Mouse (Mus musculus) forebrain, postnatal 0 days (tissue): ENCODE results near the gene Uqcr11. TPM values are rescaled to one million over a fixed set of nuclear protein-coding genes. Genes with fewer than 3 reads are reported as not detected.
A peak's percentile ranks its signal among the peaks of the same experiment; 100 is the strongest.

ENCODE experiments used
- ATAC-seq: fragments of 200-750 bp; cut with Nextera tagmentation; 2 replicates; pipeline ENCODE4 v1.8.0; 2017; ENCODE audit warnings: mild to moderate bottlenecking, moderate library complexity
- DNase-seq: peaks from one replicate; pipeline ENCODE4 v3.0.0-alpha.2; 2015
- H3K27ac ChIP-seq: fragments of 300-500 bp; sonication (generic); 2 replicates; pipeline ENCODE4 v1.5.1; 2014; ENCODE audit warnings: low read depth, mild to moderate bottlenecking, antibody characterized with exemption, low read length, moderate library complexity, mixed read lengths
- H3K27me3 ChIP-seq: fragments of 300-500 bp; sonication (generic); 2 replicates; pipeline ENCODE4 v1.6.1; 2014; ENCODE audit warnings: mild to moderate bottlenecking, low read length, mixed read lengths; ENCODE audit not compliant: insufficient read depth
- H3K36me3 ChIP-seq: fragments of 300-500 bp; sonication (generic); 2 replicates; pipeline ENCODE4 v1.6.1; 2014; ENCODE audit warnings: mild to moderate bottlenecking, moderate library complexity; ENCODE audit not compliant: insufficient read depth
- H3K4me1 ChIP-seq: fragments of 300-500 bp; sonication (generic); 2 replicates; pipeline ENCODE4 v1.6.1; 2014; ENCODE audit warnings: antibody characterized with exemption; ENCODE audit not compliant: insufficient read depth
- H3K4me2 ChIP-seq: fragments of 300-500 bp; sonication (generic); 2 replicates; pipeline ENCODE4 v1.6.1; 2014; ENCODE audit warnings: low read depth, mild to moderate bottlenecking, moderate library complexity
- H3K4me3 ChIP-seq: fragments of 300-500 bp; sonication (generic); 2 replicates; pipeline ENCODE4 v1.5.1; 2014; ENCODE audit warnings: low read depth, low read length, mixed read lengths
- H3K9ac ChIP-seq: fragments of 300-500 bp; sonication (generic); 2 replicates; pipeline ENCODE4 v1.6.1; 2014; ENCODE audit warnings: mild to moderate bottlenecking
- H3K9me3 ChIP-seq: fragments of 300-500 bp; sonication (generic); 2 replicates; pipeline ENCODE4 v1.6.1; 2016; ENCODE audit warnings: low read length
- CTCF ChIP-seq: sonication (generic); IDR thresholded peaks from 2 replicates; pipeline ENCODE4 v1.5.1; 2016; ENCODE audit warnings: antibody characterized with exemption, control low read depth, low read depth
- WGBS: fragments of 180-500 bp; shearing (Covaris S2); extraction: QIAGEN DNeasy Blood & Tissue Kit; methylation state at CpG from one replicate; pipeline ENCODE4 v1.1.7; 2014; 5-methylcytosine and 5-hydroxymethylcytosine counted together
- polyA plus RNA-seq: library from polyadenylated mRNA; unstranded; fragments of >200 nt; fragmentation: Nextera tagmentation; extraction: Ambion mirVana; gene quantifications from 2 replicates; pipeline ENCODE4 v1.2.1, GENCODE M21; 2015
- total RNA-seq: library from RNA; depleted of rRNA; stranded (reverse); fragments of >200 nt; gene quantifications from 2 replicates; pipeline ENCODE4 v1.2.3, GENCODE M21; 2014

Gene Uqcr11
- total and polyA plus RNA-seq, 2 experiments from 2014 or later = 230 to 688 TPM

DNA sequence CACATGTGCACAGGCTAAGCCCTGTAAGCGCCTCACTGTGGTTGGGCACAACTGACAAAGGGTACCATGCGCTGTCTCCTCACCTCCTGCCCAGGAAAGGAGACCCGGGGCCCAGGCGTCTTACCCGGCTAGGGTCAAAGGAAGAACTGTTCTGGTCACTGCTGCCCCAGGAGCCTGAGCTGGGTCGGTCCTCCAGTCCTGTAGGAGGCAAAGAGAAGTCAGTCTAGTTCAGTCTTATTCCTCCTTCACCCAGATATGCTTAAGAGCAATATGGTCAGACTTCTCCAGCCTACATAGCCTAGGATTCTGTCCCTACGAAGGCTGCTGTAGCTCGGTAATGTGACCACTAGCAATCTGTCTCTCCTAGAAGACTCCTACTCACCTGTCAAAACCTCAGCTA is 14.6 kb upstream of the Uqcr11 start:
- no peak overlapping the region for H3K9ac ChIP-seq
- DNase-seq (no peak), ATAC-seq (no peak)
- H3K4me2 ChIP-seq = no peak overlapping the region
- H3K9me3 ChIP-seq = no peaks in the 10 kb centered on the region
- no peak overlapping the region for H3K4me3 ChIP-seq
- no peaks in the 10 kb centered on the region for H3K27me3 ChIP-seq
- no peak for TF ChIP-seq CTCF
- 94% methylated on average over 8 of the region's 8 CpGs for WGBS
- H3K36me3 ChIP-seq = peaks cover 66% of the 10 kb centered on the region
- H3K4me1 ChIP-seq = no peaks in the 10 kb centered on the region
- 0 out of 2 replicates have a peak overlapping the region, but pooled peaks have one; percentile 57 for H3K27ac ChIP-seq

DNA sequence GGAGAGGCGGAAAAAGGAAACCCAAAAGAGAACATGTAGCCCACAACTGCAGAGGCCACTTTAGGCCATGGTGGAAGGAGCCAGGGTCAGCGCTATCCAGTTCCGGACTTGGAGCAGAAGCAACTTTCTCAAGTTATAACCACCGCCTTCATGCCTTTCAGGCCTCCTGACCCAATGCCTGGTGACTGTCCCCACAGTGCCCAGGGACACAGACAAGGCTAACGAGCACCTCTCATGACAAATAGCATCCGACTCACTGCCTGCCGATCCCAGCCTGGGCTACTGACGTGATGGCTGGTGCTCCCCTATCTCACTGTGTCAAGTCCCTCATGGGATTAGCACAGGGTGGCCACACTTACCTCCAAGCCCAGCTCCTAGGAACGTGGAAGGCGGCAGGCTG is 14.1 kb upstream of the Uqcr11 start:
- Histone ChIP-seq H3K36me3 (peaks cover 69% of the 10 kb centered on the region), H3K4me1 (no peaks in the 10 kb centered on the region), H3K9me3 (no peaks in the 10 kb centered on the region), H3K27ac (no peak overlapping the region), H3K9ac (no peak overlapping the region), H3K27me3 (no peaks in the 10 kb centered on the region), H3K4me2 (no peak overlapping the region), H3K4me3 (no peak overlapping the region)
- ATAC-seq = no peak
- WGBS = 88% methylated on average over 10 of the region's 10 CpGs
- TF ChIP-seq CTCF = no peak
- no peak for DNase-seq

DNA sequence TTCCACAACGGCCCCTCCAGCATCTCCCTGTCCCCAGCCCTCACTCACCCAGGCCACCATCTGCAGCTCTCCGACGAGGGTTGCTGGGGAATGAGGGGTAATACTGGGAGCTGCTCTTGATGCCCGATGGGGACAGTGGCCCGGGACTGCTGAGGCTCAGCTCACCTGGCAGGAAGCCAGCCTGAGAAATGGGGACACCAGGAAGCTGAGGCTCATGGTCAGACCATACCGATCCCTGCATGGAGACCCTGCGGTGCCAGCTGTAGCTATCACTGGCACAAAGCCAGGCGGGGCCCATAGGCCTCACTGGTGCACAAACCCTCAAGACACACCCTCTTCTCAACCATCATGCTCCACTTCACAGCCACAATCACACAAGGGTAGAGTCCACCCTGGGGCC is 12.8 kb upstream of the Uqcr11 start:
- Histone ChIP-seq H3K27me3 (no peaks in the 10 kb centered on the region), H3K36me3 (peaks cover 71% of the 10 kb centered on the region), H3K4me1 (no peaks in the 10 kb centered on the region), H3K27ac (no peak overlapping the region), H3K4me3 (no peak overlapping the region), H3K9ac (0 out of 2 replicates have a peak overlapping the region, but pooled peaks have one; percentile 22), H3K4me2 (no peak overlapping the region), H3K9me3 (no peaks in the 10 kb centered on the region)
- DNase-seq = no peak
- WGBS = 49% methylated on average over 8 of the region's 8 CpGs
- no peak for ATAC-seq
- TF ChIP-seq CTCF = no peak

DNA sequence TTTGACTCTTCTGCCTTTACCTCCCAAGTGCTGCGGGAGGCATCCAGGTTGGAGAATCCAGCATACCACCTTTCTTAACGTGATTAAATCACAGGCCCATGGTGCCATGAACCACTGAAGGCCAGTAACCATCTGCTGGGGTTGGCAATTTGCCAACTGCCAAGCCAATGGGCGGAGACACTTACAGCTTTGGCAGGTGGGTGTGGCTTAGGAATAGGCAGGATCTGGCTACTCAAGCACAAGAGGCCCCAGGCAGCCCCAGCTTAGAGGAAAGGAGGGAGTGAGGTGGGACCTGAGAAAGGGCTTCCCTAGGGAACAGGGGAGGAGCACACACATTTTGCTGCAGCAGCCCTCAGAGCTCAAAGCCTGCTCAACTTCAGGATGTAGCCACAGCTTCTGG is 11.7 kb upstream of the Uqcr11 start:
- no peak for TF ChIP-seq CTCF
- H3K4me1 ChIP-seq = no peaks in the 10 kb centered on the region
- no peak overlapping the region for H3K4me3 ChIP-seq
- WGBS = 30% methylated on average over 3 of the region's 3 CpGs
- no peaks in the 10 kb centered on the region for H3K9me3 ChIP-seq
- no peak overlapping the region for H3K27ac ChIP-seq
- H3K4me2 ChIP-seq = no peak overlapping the region
- peaks cover 74% of the 10 kb centered on the region for H3K36me3 ChIP-seq
- H3K27me3 ChIP-seq = no peaks in the 10 kb centered on the region
- ATAC-seq (no peak), DNase-seq (peak; percentile 35)
- no peak overlapping the region for H3K9ac ChIP-seq

DNA sequence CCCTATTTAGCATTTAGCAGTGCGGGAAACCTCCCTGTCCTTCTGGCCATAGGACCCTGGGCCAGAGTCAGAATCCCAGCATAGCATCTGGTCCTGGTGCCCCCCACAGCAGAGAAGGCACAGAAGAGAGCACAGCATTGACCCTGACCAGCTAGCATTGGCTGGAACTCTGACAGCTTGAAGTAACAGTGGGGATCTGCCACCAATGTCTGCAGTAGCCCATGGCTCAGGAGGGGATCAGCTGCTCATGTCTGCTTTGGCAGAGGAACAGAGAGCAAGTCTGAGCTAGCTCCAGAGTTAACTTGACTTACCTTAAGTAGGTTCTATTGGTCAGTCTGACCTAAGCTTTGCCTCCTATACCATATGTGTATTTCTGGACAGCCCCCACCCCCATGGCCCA is 11.2 kb upstream of the Uqcr11 start:
- H3K4me1 ChIP-seq = no peaks in the 10 kb centered on the region

DNA sequence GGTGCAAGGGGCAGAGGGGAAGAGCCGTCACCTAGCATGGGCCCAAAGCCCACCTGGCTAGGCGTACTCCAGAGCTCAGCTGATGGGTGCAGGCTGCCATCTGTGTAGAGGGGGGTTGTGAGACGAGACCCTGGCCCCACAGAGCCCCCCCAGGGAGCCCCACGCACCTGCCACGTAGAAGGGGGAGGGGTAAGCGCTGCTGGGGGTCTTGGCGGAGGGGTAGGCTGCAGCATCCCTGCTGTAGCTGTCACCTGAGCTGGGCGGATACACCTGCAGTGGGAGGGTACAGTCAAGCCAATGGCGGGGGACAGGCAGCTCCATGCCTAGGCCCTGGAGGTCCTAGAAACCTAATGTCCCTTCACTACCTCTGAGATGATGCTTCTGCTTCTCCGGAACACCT is 10.7 kb upstream of the Uqcr11 start:
- Histone ChIP-seq H3K27me3 (no peaks in the 10 kb centered on the region), H3K36me3 (peaks cover 83% of the 10 kb centered on the region), H3K4me2 (no peak overlapping the region), H3K27ac (no peak overlapping the region), H3K9ac (no peak overlapping the region), H3K9me3 (no peaks in the 10 kb centered on the region), H3K4me3 (no peak overlapping the region), H3K4me1 (no peaks in the 10 kb centered on the region)
- no peak for TF ChIP-seq CTCF
- DNase-seq (no peak), ATAC-seq (no peak)
- WGBS = 88% methylated on average over 10 of the region's 10 CpGs

More for the DNA sequence above, 11.2 kb upstream of the Uqcr11 start:
- H3K27me3 ChIP-seq = no peaks in the 10 kb centered on the region
- 78% methylated on average over 1 of the region's 1 CpGs for WGBS
- no peak overlapping the region for H3K4me3 ChIP-seq
- DNase-seq (no peak), ATAC-seq (no peak)
- no peaks in the 10 kb centered on the region for H3K9me3 ChIP-seq
- no peak overlapping the region for H3K4me2 ChIP-seq
- TF ChIP-seq CTCF = no peak
- no peak overlapping the region for H3K9ac ChIP-seq
- H3K36me3 ChIP-seq = peaks cover 78% of the 10 kb centered on the region
- H3K27ac ChIP-seq = no peak overlapping the region

DNA sequence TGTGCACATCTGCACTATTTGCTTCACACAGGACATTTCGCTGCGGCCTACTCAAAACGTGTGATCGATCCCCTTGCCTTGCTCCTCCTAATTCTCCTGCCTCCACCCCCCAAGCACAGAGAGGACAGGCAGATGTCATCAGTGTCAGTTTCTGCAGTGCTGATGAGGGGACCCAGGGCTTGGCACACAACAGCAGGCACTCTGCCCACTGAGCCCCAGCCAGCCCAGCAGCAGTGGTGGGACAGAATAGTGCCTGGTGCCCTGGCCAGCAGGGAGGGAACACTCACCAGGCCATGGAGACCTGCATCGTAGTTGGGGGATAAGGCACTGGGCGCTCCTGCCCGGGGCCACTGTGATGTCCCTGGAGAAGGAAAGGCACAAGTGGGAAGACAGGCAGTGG is 8.9 kb upstream of the Uqcr11 start:
- DNase-seq = no peak
- TF ChIP-seq CTCF = no peak
- no peak overlapping the region for H3K27ac ChIP-seq
- WGBS = 85% methylated on average over 7 of the region's 7 CpGs
- H3K36me3 ChIP-seq = peaks cover 95% of the 10 kb centered on the region
- no peaks in the 10 kb centered on the region for H3K9me3 ChIP-seq
- no peak overlapping the region for H3K4me2 ChIP-seq
- no peak overlapping the region for H3K9ac ChIP-seq
- no peaks in the 10 kb centered on the region for H3K27me3 ChIP-seq
- H3K4me3 ChIP-seq = no peak overlapping the region
- H3K4me1 ChIP-seq = no peaks in the 10 kb centered on the region
- no peak for ATAC-seq
